Mouse (Mus musculus): ENCODE data around the gene Nmi. TPM values are rescaled to one million over a fixed set of nuclear protein-coding genes. Genes with fewer than 3 reads are reported as not detected.

The Nmi gene
- polyA plus RNA-seq, 1 experiment from 2014 or later = 34.3 TPM

- no peaks in the 10 kb centered on the region for H3K4me1 ChIP-seq (replicated peaks; ENCODE audit: insufficient read depth, low read length)
- TF ChIP-seq CTCF (IDR thresholded peaks at IDR 0.05; ENCODE audit: low read depth) = no peak
- H3K9me3 ChIP-seq (replicated peaks; ENCODE audit: low read length) = no peaks in the 10 kb centered on the region
- no peak overlapping the region for H3K27ac ChIP-seq
- H3K27me3 ChIP-seq (ENCODE audit: insufficient read depth, low read length) = no peaks in the 10 kb centered on the region
- 0 out of 2 replicates have a peak, but pooled peaks cover 2% of the 10 kb centered on the region for H3K36me3 ChIP-seq (ENCODE audit: insufficient read depth, low read length)
- no peak overlapping the region for H3K4me2 ChIP-seq (ENCODE audit: low read length)
- H3K4me3 ChIP-seq (replicated peaks; ENCODE audit: low read depth, low read length) = no peak overlapping the region
- WGBS = 39% methylated on average over 1 of the region's 1 CpGs
- H3K9ac ChIP-seq (ENCODE audit: low read depth, low read length) = no peak overlapping the region
- DNase-seq (ENCODE audit: low spot score) (no peak), ATAC-seq (replicated peaks; ENCODE audit: low FRiP score, low read depth) (no peak)
Measured at GRCm38 (mm10) chr2:51950876-51951275, 22.4 kb downstream of the Nmi start.

- Histone ChIP-seq H3K9ac (ENCODE audit: low read depth, low read length) (no peak overlapping the region), H3K27me3 (ENCODE audit: insufficient read depth, low read length) (no peaks in the 10 kb centered on the region), H3K4me1 (replicated peaks; ENCODE audit: insufficient read depth, low read length) (no peaks in the 10 kb centered on the region), H3K4me2 (ENCODE audit: low read length) (no peak overlapping the region), H3K4me3 (replicated peaks; ENCODE audit: low read depth, low read length) (no peak overlapping the region), H3K9me3 (replicated peaks; ENCODE audit: low read length) (no peaks in the 10 kb centered on the region), H3K27ac (no peak overlapping the region), H3K36me3 (ENCODE audit: insufficient read depth, low read length) (no peaks in the 10 kb centered on the region)
- no peak for TF ChIP-seq CTCF (IDR thresholded peaks at IDR 0.05; ENCODE audit: low read depth)
- 84% methylated on average over 6 of the region's 6 CpGs for WGBS
- no peak for ATAC-seq (replicated peaks; ENCODE audit: low FRiP score, low read depth)
- DNase-seq (ENCODE audit: low spot score) = peak; percentile 22
Measured at GRCm38 (mm10) chr2:51948105-51948830, 25.0 kb downstream of the Nmi start.

GRCm38 (mm10) chr2:51945812-51946211, 27.5 kb downstream of the Nmi start:
- DNase-seq (ENCODE audit: low spot score) = no peak
- Histone ChIP-seq H3K36me3 (ENCODE audit: insufficient read depth, low read length) (no peaks in the 10 kb centered on the region), H3K4me1 (replicated peaks; ENCODE audit: insufficient read depth, low read length) (no peaks in the 10 kb centered on the region), H3K27me3 (ENCODE audit: insufficient read depth, low read length) (no peaks in the 10 kb centered on the region), H3K9ac (ENCODE audit: low read depth, low read length) (no peak overlapping the region), H3K4me3 (replicated peaks; ENCODE audit: low read depth, low read length) (no peak overlapping the region), H3K27ac (no peak overlapping the region), H3K4me2 (ENCODE audit: low read length) (no peak overlapping the region), H3K9me3 (replicated peaks; ENCODE audit: low read length) (no peaks in the 10 kb centered on the region)
- no peak for ATAC-seq (replicated peaks; ENCODE audit: low FRiP score, low read depth)
- 46% methylated on average over 2 of the region's 2 CpGs for whole genome bisulfite sequencing
- TF ChIP-seq CTCF (IDR thresholded peaks at IDR 0.05; ENCODE audit: low read depth) = no peak

GRCm38 (mm10) chr2:51941832-51942231, 31.5 kb downstream of the Nmi start:
- no peaks in the 10 kb centered on the region for H3K9me3 ChIP-seq (replicated peaks; ENCODE audit: low read length)
- TF ChIP-seq CTCF (IDR thresholded peaks at IDR 0.05; ENCODE audit: low read depth) = no peak
- 90% methylated on average over 7 of the region's 7 CpGs for WGBS
- H3K4me1 ChIP-seq (replicated peaks; ENCODE audit: insufficient read depth, low read length) = no peaks in the 10 kb centered on the region
- no peak overlapping the region for H3K4me3 ChIP-seq (replicated peaks; ENCODE audit: low read depth, low read length)
- no peak overlapping the region for H3K9ac ChIP-seq (ENCODE audit: low read depth, low read length)
- DNase-seq (ENCODE audit: low spot score) (no peak), ATAC-seq (replicated peaks; ENCODE audit: low FRiP score, low read depth) (no peak)
- no peaks in the 10 kb centered on the region for H3K36me3 ChIP-seq (ENCODE audit: insufficient read depth, low read length)
- no peak overlapping the region for H3K4me2 ChIP-seq (ENCODE audit: low read length)
- H3K27me3 ChIP-seq (ENCODE audit: insufficient read depth, low read length) = no peaks in the 10 kb centered on the region
- H3K27ac ChIP-seq = no peak overlapping the region

GRCm38 (mm10) chr2:51938750-51939149, 34.5 kb downstream of the Nmi start:
- Histone ChIP-seq H3K4me1 (replicated peaks; ENCODE audit: insufficient read depth, low read length) (no peaks in the 10 kb centered on the region), H3K9me3 (replicated peaks; ENCODE audit: low read length) (no peaks in the 10 kb centered on the region), H3K4me3 (replicated peaks; ENCODE audit: low read depth, low read length) (no peak overlapping the region), H3K36me3 (ENCODE audit: insufficient read depth, low read length) (no peaks in the 10 kb centered on the region), H3K27ac (no peak overlapping the region), H3K9ac (ENCODE audit: low read depth, low read length) (no peak overlapping the region), H3K27me3 (ENCODE audit: insufficient read depth, low read length) (no peaks in the 10 kb centered on the region), H3K4me2 (ENCODE audit: low read length) (no peak overlapping the region)
- DNase-seq (ENCODE audit: low spot score) (no peak), ATAC-seq (replicated peaks; ENCODE audit: low FRiP score, low read depth) (no peak)
- WGBS = 46% methylated on average over 2 of the region's 3 CpGs
- no peak for TF ChIP-seq CTCF (IDR thresholded peaks at IDR 0.05; ENCODE audit: low read depth)

GRCm38 (mm10) chr2:51937004-51937403, 36.3 kb downstream of the Nmi start:
- Histone ChIP-seq H3K9ac (ENCODE audit: low read depth, low read length) (no peak overlapping the region), H3K27ac (no peak overlapping the region), H3K4me3 (replicated peaks; ENCODE audit: low read depth, low read length) (no peak overlapping the region), H3K9me3 (replicated peaks; ENCODE audit: low read length) (no peaks in the 10 kb centered on the region), H3K27me3 (ENCODE audit: insufficient read depth, low read length) (no peaks in the 10 kb centered on the region), H3K36me3 (ENCODE audit: insufficient read depth, low read length) (no peaks in the 10 kb centered on the region), H3K4me2 (ENCODE audit: low read length) (no peak overlapping the region), H3K4me1 (replicated peaks; ENCODE audit: insufficient read depth, low read length) (no peaks in the 10 kb centered on the region)
- DNase-seq (ENCODE audit: low spot score) = no peak
- ATAC-seq (replicated peaks; ENCODE audit: low FRiP score, low read depth) = no peak
- 80% methylated on average over 6 of the region's 6 CpGs for WGBS
- TF ChIP-seq CTCF (IDR thresholded peaks at IDR 0.05; ENCODE audit: low read depth) = no peak

GRCm38 (mm10) chr2:51936585-51936984, 36.7 kb downstream of the Nmi start:
- no peak for DNase-seq (ENCODE audit: low spot score)
- Histone ChIP-seq H3K27me3 (ENCODE audit: insufficient read depth, low read length) (no peaks in the 10 kb centered on the region), H3K36me3 (ENCODE audit: insufficient read depth, low read length) (no peaks in the 10 kb centered on the region), H3K4me3 (replicated peaks; ENCODE audit: low read depth, low read length) (no peak overlapping the region), H3K4me1 (replicated peaks; ENCODE audit: insufficient read depth, low read length) (no peaks in the 10 kb centered on the region), H3K9me3 (replicated peaks; ENCODE audit: low read length) (no peaks in the 10 kb centered on the region), H3K4me2 (ENCODE audit: low read length) (no peak overlapping the region), H3K27ac (no peak overlapping the region), H3K9ac (ENCODE audit: low read depth, low read length) (no peak overlapping the region)
- no peak for ATAC-seq (replicated peaks; ENCODE audit: low FRiP score, low read depth)
- 85% methylated on average over 3 of the region's 3 CpGs for WGBS
- no peak for TF ChIP-seq CTCF (IDR thresholded peaks at IDR 0.05; ENCODE audit: low read depth)
